Mouse (Mus musculus): Measurements from ENCODE around the gene Rabl6.

Gene Rabl6

GRCm38 (mm10) chr2:25607761-25608622 lies at the start of gene Rabl6:
TSS of gene Rabl6 (minus strand) at chr2:25608521.
- in situ Hi-C loops (cut with MboI; ENCODE audit: low pct_unique_long_range_greater_than_20kb in 1 of 2, low sequenced_read_pairs in 2 of 2, unreplicated experiment in 1 of 2), result no loop called here

GRCm38 (mm10) chr2:25657652-25658051 lies 49.3 kb upstream of the Rabl6 start, which contains the start of gene Lcn5:
TSS of gene Lcn5 (plus strand) at chr2:25657952.
- in situ Hi-C loops (cut with MboI; ENCODE audit: low pct_unique_long_range_greater_than_20kb in 1 of 2, low sequenced_read_pairs in 2 of 2, unreplicated experiment in 1 of 2), result no loop called here

- in situ Hi-C loops (cut with MboI; ENCODE audit: low pct_unique_long_range_greater_than_20kb in 1 of 2, low sequenced_read_pairs in 2 of 2, unreplicated experiment in 1 of 2), result no loop called here
Observed at GRCm38 (mm10) chr2:25657246-25657645, 48.9 kb upstream of the Rabl6 start.

GRCm38 (mm10) chr2:25656691-25657090 lies 48.4 kb upstream of the Rabl6 start:
- in situ Hi-C loops (cut with MboI; ENCODE audit: low pct_unique_long_range_greater_than_20kb in 1 of 2, low sequenced_read_pairs in 2 of 2, unreplicated experiment in 1 of 2), result no loop called here

- in situ Hi-C loops (cut with MboI; ENCODE audit: low pct_unique_long_range_greater_than_20kb in 1 of 2, low sequenced_read_pairs in 2 of 2, unreplicated experiment in 1 of 2), result no loop called here
Observed at GRCm38 (mm10) chr2:25654502-25654901, 46.2 kb upstream of the Rabl6 start.

- in situ Hi-C loops (cut with MboI; ENCODE audit: low pct_unique_long_range_greater_than_20kb in 1 of 2, low sequenced_read_pairs in 2 of 2, unreplicated experiment in 1 of 2), result no loop called here
Observed at GRCm38 (mm10) chr2:25652902-25653301, 44.6 kb upstream of the Rabl6 start, which contains the start of gene Lcn8. TSS of gene Lcn8 (plus strand) at chr2:25653120.

GRCm38 (mm10) chr2:25639890-25640289 lies 31.6 kb upstream of the Rabl6 start:
- in situ Hi-C loops (cut with MboI; ENCODE audit: low pct_unique_long_range_greater_than_20kb in 1 of 2, low sequenced_read_pairs in 2 of 2, unreplicated experiment in 1 of 2), result no loop called here

- in situ Hi-C loops (cut with MboI; ENCODE audit: low pct_unique_long_range_greater_than_20kb in 1 of 2, low sequenced_read_pairs in 2 of 2, unreplicated experiment in 1 of 2), result no loop called here
Observed at GRCm38 (mm10) chr2:25634046-25634445, 25.7 kb upstream of the Rabl6 start.

- in situ Hi-C loops (cut with MboI; ENCODE audit: low pct_unique_long_range_greater_than_20kb in 1 of 2, low sequenced_read_pairs in 2 of 2, unreplicated experiment in 1 of 2), result no loop called here
Observed at GRCm38 (mm10) chr2:25633616-25634015, 25.3 kb upstream of the Rabl6 start.

GRCm38 (mm10) chr2:25628738-25629137 lies 20.4 kb upstream of the Rabl6 start:
- in situ Hi-C loops (cut with MboI; ENCODE audit: low pct_unique_long_range_greater_than_20kb in 1 of 2, low sequenced_read_pairs in 2 of 2, unreplicated experiment in 1 of 2), result no loop called here

GRCm38 (mm10) chr2:25627811-25628210 lies 19.5 kb upstream of the Rabl6 start, which contains the start of gene Fcna:
TSS of gene Fcna (minus strand) at chr2:25628030.
- in situ Hi-C loops (cut with MboI; ENCODE audit: low pct_unique_long_range_greater_than_20kb in 1 of 2, low sequenced_read_pairs in 2 of 2, unreplicated experiment in 1 of 2), result no loop called here

GRCm38 (mm10) chr2:25625986-25626385 lies 17.7 kb upstream of the Rabl6 start:
- in situ Hi-C loops (cut with MboI; ENCODE audit: low pct_unique_long_range_greater_than_20kb in 1 of 2, low sequenced_read_pairs in 2 of 2, unreplicated experiment in 1 of 2), result no loop called here

GRCm38 (mm10) chr2:25621229-25622200 lies 13.2 kb upstream of the Rabl6 start, which contains the start of gene Tmem141:
TSS of gene Tmem141 (minus strand) at chr2:25622005.
- in situ Hi-C loops (cut with MboI; ENCODE audit: low pct_unique_long_range_greater_than_20kb in 1 of 2, low sequenced_read_pairs in 2 of 2, unreplicated experiment in 1 of 2), result no loop called here

- in situ Hi-C loops (cut with MboI; ENCODE audit: low pct_unique_long_range_greater_than_20kb in 1 of 2, low sequenced_read_pairs in 2 of 2, unreplicated experiment in 1 of 2), result no loop called here
Observed at GRCm38 (mm10) chr2:25620852-25621228, 12.5 kb upstream of the Rabl6 start.

GRCm38 (mm10) chr2:25620386-25620785 lies 12.1 kb upstream of the Rabl6 start:
- in situ Hi-C loops (cut with MboI; ENCODE audit: low pct_unique_long_range_greater_than_20kb in 1 of 2, low sequenced_read_pairs in 2 of 2, unreplicated experiment in 1 of 2), result no loop called here

GRCm38 (mm10) chr2:25617578-25617977 lies 9.3 kb upstream of the Rabl6 start, which contains the start of gene Ccdc183:
TSS of gene Ccdc183 (minus strand) at chr2:25617678.
- in situ Hi-C loops (cut with MboI; ENCODE audit: low pct_unique_long_range_greater_than_20kb in 1 of 2, low sequenced_read_pairs in 2 of 2, unreplicated experiment in 1 of 2), result no loop called here

GRCm38 (mm10) chr2:25616398-25616797 lies 8.1 kb upstream of the Rabl6 start:
- in situ Hi-C loops (cut with MboI; ENCODE audit: low pct_unique_long_range_greater_than_20kb in 1 of 2, low sequenced_read_pairs in 2 of 2, unreplicated experiment in 1 of 2), result no loop called here

- in situ Hi-C loops (cut with MboI; ENCODE audit: low pct_unique_long_range_greater_than_20kb in 1 of 2, low sequenced_read_pairs in 2 of 2, unreplicated experiment in 1 of 2), result no loop called here
Observed at GRCm38 (mm10) chr2:25608671-25609070, 350 bp upstream of the Rabl6 start.

GRCm38 (mm10) chr2:25602526-25602925 lies 5.8 kb downstream of the Rabl6 start:
- in situ Hi-C loops (cut with MboI; ENCODE audit: low pct_unique_long_range_greater_than_20kb in 1 of 2, low sequenced_read_pairs in 2 of 2, unreplicated experiment in 1 of 2), result no loop called here

All from mouse embryonic stem cell (cell line).